Mouse (Mus musculus) ovary, postnatal 14 days (tissue): ENCODE data around the gene Ercc6.

ENCODE experiments used
- DNase-seq: peaks from one replicate; pipeline ENCODE4 v3.0.0; 2022; ENCODE audit warnings: low spot score

Gene Ercc6

DNA sequence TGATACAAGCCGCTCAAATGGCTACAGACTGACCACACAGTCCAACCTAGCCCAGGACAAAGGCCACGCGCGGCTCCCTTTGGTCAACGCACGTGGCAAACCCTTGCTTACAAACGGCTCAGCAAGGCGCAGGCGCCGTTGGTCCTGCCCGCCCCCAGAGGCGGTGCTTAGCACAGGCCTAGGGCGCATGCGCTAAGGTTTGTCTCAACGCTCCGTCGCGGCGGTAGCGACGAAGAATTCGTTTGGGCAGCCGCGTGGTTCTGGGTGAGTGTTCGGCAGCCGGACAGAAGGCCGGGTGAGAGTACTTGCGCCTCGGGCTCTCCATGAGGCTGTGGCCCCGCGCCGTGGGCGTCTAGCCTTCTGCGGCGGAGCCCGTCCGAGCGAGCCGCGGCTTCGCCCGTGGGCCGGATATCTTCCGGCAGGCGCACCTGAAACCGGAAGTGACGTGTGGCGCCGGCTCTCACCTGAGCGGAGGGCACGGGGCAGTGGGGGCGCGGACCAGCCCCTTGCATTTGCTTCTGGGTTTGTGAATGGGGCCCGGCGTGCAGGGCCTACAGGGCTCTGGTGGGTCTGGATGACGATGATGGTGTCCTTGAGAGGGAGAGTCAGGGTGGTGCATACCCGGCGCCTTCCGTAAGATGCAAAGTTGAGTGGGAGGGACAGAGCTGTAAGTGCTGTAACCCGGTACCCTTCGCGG lies at the start of gene Ercc6:
Gene Ercc6 (plus strand): TSS at position 186 of the 697 bp plus-strand sequence.
- peak; percentile 89 for DNase-seq

DNA sequence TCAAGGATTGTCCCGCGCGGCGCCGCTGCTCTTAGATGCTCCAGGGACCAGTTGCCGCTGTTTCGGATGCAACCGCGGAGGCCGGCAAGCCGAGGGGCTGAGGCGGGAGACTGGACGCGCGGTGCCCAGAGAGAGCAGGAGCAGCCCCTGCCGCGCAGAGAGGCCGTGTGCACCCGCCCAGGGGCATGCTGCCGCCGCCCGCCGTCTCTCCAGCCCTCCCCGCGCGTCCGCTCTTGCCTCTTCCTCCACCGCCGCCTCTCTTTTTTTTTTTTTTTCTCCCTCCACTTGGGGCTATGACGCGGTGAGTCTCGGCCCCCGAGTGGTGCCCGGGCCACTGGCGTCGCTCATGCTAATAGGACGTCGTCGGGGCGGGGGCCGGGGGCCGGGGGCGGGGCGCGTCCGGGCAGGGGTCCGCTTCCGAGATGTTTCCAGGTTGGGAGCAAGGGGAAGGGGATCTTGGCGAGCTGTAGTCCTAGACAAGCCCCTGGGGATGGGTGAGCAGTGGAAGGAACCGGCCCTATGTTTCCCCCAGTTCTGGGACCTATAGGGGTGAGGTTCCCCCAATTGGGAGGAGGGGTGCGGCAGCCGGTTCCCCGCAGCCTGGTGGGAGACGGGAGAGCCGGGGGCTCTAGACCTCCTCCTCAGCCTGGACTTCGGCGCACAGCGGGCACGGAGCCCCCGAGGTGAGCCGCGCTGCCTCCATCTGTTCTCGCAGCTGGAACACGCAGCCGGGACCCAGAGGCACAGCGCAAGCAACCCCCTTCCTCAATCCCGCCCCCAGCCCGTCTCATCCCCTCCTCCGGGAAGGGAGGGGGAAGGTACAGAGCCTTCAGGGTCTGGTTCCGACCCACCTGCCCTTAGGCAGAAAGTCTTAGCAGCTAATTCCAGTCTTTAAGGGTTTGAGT lies 48.5 kb upstream of the Ercc6 start, which contains the start of gene Slc18a3:
Gene Slc18a3 (minus strand): TSS at position 250 of the 905 bp plus-strand sequence.
- no peak for DNase-seq

DNA sequence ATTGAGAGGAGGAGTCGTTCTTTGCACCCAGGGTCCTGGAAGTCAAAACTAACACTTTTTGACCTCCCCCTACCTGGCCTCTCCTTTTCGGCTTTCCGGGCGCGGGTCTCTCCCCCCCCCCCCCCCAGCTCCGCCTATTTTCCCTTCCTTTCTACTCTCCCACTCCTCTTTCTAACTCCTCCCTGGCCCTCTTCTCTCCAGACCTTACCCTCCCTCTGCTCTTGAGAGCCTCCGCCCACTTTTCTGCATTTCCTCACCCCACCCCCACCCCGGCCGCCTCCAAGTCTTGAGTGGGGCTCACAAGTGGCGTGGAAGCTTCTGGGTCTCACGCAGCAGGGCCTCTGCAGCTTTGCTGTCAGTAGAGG lies 47.8 kb upstream of the Ercc6 start:
- DNase-seq, result no peak

DNA sequence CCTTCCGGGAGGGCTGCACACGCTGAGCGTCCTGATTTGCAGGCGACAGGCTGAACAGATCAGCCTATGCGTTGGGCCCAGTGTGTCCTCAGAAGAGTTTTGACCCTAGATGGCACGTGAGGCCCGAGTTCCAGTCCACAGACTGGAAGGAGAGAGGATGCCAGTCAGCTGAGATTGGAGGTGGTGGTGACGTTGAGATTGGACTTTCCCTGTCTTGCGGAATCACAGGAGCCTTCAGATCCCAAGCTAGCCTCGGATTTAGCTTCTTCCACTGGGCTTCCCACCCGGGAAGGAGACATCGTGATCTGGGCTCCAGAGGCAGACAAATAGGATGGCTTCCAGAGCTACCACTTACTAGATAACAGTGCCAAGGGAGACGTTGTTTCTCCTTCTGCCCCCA lies 47.4 kb upstream of the Ercc6 start, which contains the start of gene Chat:
Gene Chat (minus strand): TSS at position 101 of the 400 bp plus-strand sequence.
- no peak for DNase-seq

DNA sequence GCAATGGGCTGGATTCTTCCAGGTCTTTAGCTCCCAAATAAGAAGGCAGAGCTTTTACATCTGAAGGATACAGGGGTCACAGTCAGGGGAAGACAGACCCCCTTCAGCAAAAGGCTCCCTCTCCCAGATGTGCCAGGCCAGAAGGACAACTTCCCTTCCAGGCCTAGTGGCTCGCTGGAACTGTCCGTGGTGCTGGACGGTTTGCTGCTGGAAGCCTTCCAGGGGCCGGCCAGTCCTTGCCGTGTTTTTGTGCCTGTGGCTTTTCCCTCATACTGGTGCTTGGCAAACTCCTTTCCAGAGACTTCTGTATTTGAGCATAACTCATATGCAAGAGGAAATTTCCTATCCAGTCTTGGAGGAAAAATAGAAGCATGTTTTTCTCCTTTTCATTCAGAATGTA lies 45.7 kb upstream of the Ercc6 start:
- DNase-seq, result peak; percentile 68

DNA sequence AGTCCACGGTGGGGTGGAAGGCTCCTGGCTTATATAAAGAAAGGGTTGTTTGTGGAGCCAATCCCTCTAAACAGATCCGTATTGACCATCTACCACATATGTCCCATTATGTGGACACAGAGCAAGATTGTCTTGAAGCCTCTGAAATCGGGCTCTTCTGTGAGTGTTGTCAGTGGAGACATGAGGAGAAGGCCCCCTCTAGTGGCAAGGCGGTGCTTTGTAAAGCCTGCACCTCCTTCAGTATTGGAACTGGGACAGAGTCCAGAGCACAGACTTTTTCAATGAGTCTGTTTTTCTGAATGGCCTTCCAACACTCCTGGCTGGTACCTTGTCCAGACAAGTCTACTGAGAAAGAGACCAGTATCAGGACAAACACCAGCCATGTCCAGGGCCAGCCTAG lies 40.3 kb upstream of the Ercc6 start:
- peak; percentile 24 for DNase-seq

DNA sequence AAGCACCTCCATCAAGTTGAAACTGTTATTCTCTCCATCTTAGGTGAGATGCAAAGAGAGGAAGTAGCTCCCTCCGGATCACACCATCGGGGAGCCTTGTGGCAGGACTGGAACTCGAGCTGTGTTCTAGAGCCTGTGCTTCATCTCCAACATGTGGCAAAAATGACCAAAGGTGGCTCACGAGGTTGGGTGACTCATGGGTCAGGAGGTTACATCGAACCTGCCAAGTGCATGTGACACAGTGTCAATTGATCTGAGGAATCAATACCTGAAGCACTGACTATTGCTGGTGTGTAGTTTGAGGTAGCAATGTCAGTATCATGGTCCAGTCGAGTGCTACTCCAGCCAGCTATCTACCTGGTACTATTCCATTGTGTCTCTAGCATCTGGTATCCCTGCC lies 36.8 kb upstream of the Ercc6 start:
- no peak for DNase-seq

DNA sequence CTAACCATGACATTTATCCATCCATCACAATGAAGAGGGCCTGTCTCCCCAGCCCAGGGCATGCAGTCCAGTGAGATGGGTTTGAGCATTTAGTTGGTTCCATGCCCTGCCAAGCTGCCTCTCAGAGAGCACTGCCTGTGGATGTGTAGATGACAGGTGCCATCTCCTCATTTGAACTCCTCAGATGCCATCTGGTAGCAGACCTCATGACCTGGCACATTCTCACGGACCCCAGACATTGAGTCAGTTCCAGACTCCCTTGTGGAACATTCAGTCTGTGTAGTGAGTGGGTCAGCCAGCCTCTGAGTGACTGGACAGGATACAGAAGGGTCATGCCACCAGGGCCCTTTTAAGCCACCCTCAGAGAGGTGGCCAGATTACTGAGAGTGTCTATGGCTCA lies 35.7 kb upstream of the Ercc6 start:
- no peak for DNase-seq

DNA sequence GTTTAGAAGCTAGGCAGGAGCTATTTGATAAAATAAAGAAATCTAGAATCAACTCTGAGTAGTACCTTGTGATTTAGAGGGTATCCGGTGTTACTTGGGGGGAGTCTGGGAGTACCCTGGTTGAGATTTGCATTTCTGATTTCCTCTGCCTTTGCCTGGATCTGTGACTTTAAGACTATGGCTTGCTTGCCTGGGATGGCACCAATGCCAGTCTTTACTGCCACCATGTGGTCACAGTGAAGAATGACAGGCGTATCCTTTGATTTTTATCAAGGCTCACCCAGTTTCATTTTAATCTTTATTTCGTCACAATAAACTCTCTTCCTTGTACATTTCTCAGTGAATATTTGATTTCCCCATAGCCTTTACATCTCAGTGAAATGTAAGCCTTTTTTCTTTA lies 31.3 kb upstream of the Ercc6 start:
- DNase-seq, result peak; percentile 7

DNA sequence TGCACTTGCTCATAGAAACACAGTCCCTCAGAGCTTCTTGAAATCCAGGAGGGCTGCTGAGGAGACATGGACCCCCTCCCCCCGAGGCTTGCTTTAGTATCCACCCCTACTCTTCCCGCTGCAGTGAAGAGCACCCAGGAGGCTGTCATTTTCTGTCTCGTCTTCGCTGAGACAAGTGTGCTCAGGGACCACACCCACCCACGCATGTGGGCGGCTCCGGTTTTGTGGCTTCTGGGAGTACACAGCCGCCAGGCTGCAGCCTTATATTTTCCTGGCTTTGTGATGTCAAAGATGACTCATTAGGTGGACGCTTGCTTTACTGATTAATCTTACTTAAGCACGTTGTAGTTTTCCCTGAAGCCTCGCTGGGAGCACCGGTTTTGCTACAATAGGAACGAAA lies 20.8 kb upstream of the Ercc6 start:
- no peak for DNase-seq

DNA sequence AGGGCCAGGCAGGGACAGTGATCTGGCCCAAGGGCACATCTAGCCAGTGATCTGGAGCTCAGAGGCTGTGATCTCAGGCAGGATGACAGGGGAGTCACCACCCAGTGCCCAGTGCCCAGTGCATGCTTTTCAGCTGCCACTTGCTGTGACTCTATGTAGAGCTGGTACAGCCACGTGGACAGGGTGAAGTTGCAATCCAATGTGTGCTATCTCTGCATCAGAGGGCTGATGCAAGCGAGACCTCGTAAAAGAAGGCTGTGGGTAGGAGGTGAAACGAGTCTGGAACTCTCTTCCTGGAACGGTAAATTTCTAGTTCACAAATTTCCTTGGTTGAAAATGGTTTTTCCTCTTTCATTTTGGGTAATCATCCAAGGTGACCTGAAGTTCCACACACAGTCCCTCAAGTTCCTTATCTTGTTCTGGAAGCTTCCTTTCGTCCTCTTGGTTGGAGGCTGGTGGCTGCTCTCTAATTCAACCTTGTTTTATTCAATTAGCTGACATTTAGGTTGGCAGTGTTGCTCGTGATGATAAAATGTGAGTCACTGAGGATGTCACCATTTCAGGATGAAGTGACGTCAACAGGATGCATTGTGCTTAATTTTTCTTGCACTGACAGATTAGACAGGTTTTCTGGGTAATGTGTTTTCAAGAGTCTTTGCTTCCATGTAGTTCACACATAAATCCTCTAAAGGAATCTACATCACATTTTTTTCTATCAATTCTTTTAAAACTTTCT lies 17.0 kb upstream of the Ercc6 start:
- DNase-seq, result no peak

DNA sequence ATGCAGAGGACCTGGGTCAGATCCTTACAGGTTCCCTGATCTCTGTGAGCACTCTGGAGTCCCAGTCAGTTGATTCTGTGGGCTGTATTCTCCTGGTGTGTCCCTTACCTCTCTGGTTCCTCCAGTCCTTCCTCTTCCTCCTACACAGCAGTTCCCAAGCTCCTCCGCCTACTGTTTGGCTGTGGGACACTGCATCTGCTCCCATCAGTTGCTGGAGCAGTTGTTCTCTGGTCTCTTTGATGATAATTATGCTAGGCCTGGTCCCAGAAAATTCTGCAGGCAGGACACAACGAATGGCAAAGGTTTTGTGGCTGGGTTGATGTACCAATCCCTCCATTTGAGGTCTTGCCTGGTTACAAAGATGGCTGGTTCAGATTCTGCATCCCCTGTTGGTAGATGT lies 12.0 kb upstream of the Ercc6 start:
- DNase-seq, result no peak

DNA sequence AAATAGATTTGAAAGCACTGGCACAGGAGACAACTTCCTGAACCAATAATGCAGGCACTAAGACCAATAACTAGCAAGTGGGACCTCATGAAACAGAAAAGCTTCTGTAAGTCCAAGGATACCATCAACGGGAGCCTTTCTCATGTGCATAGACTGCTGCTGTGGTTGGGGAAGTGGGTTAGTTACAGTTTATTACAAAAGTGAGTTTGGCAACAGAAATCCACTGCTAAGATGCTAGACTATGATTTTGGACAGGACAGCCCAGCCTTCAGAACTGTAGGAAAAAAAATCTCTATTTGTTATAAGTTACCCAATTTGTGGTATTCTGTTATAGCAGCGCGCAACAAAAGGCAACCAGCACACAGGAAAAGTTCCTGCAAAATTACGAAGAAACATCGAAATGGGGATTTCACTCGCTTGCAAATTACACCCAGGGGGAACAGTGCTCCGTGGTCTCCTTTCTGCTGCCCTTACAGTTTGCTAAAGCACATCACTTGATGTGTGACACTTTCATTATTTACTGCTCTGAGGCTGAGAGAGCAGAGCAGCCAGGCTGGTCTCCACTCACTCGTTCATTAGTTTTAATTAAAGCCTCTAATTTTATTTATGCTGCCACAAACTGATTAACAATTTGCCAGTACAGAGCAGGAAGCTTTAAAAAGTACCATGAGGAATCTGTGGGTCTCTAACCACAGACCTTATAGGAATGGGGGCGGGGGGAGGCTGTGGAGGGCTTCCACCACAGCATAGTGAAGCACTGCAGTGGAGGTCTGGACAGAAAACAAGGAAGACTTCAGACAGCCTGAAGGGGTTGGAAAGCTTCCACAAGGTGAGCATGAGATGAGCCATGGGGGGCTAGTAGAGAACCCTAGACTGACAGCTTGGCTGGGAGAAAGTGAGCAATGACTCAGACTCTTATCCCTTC lies 10.3 kb upstream of the Ercc6 start:
- no peak for DNase-seq

DNA sequence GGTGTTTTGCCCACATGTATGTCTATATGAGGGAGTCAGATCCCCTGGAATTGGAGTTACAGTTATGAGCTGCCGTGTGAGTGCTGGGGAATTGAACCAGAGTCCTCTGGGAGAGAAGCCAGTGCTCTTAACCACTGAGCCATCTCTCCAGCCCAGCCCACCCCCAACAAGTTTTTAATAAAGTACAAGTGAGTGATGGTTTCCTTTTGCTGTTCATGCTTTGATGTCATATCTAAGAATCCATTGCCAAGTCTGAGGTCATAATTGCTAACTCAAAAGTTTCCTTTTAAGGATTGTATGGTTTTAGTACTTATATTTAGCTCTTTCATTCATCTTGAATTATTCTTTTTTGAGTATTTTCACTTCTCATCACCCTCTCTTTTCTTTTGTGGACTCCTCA lies 9.4 kb upstream of the Ercc6 start:
- DNase-seq, result no peak

DNA sequence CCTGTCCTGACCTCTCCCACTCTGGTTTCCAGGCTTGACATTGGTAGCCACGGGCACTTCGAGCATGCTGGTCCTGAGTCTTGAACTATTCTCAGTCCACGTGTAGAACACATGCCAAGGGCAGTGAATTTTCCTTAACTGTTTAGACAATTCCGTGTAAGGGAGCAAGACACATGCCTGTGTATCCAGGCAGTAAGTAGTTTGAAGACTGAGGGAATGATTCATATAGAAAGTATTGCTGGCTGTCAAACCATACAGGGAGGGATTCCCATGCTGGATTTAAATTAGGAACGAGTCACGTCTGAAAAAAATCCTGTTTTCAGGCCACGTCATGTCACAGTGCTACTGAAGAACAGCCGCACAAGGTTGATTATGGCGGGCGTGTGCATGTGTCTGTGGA lies 7.0 kb upstream of the Ercc6 start:
- no peak for DNase-seq

DNA sequence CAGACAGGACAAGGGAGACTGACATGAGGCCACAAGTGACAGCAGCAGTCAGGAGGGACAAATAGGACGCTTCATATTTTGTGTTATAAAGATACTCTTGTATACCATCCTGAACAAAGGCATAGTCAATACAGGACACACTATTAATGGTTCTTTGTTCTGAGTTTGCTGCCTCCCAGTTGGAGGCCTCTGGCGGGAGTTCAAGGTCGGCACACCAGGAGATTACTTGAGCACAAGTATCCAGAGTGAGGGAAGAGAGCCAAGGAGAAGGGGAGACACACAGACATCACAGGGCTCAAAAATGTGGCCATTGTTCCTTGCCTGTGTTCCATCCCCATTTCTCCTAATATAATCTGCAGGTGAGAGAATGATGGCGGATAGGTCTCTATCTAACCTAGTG lies 6.1 kb upstream of the Ercc6 start:
- DNase-seq, result no peak

DNA sequence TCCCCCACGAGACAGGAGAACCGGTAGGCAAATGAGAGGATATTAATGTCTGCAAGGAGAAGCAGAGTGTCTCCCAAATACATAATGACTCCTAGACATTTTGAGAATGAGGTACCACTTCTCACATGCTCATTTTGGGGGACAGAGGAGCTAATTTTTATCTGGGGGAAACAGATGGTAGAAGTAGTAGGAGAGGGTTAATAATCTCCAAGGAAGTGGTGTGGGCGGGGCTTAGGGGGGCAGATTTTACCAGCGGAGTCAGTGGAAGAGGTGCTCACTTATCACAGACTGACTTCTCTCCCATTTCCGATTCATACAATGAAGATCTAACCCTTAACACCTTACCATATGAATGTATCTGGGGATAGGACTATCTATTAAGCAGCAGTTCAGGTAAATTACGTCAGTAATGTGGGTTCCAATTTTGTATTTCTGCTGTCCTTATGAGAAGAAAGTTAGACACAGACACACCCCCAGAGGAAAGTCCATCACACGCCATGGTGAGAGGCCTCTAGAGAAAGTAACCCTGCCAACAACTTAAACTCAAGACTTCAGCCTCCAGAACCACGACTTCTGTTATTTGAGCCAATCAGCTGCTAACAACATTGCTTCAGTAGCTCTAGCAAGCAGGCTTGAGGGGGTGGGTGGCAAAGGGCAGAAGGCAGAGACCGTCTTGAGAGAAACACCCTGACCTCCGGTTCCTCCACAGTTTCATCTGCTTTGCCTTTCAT lies 5.1 kb upstream of the Ercc6 start:
- no peak for DNase-seq

DNA sequence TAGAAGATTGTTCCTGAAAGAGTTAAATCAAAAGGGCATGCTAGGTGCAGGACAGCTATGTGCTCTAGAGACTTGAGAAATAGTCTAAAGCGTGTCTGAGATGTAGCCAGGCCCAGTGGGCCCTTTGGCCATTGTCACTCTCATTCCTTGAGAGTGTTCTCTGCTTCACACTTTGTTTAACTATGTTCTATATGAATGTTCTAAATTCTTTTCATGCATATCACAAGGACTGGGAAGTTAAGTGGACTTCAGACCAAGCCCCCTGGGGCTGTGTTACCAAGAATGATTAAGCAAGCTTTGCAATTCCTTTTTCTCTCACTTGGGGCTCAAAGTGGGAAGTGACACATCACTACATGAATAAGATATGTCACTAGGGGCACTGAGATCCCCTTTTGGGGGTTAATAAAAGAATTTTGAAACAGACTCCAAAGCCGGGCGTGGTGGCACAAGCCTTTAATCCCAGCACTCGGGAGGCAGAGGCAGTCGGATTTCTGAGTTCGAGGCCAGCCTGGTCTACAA lies 3.8 kb upstream of the Ercc6 start:
- no peak for DNase-seq

DNA sequence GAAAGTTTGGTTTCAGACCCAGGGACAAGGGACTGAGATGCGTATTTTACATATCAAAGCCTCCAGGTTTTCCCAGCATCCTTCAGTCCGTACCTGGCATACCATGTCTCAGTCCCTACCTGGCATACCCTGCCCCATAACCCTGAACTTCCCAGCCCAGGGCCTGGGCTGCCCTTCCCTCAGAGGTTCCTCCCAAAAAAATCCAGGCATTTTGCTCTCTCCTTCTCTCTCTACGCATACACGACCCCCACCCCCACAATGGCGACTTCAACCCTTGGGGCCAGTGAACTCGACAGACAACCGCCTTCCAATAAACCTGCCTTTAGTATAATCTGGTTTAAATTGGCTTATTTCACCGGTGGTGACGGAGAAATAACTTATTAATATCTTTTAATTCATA lies 409 bp upstream of the Ercc6 start:
- DNase-seq, result no peak

DNA sequence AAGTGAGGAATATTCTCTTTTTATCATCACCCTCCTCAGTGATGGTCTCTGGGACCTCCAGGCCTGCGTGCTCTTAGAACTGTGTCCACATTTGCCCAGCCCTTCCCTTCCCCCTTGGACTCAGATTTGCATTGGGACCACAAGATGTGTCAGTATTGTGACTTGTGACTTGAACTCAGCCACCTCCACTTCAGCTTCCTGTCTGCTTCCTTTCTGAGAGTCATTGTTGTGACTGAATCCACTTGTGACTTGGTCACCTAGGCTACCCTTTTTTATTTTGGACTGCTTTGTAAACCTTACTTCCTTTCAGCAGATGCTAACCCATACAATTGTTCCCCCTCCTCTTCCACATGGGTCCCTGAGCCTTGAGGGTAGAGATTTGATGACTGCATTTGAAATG lies 2.8 kb downstream of the Ercc6 start:
- DNase-seq, result no peak

DNA sequence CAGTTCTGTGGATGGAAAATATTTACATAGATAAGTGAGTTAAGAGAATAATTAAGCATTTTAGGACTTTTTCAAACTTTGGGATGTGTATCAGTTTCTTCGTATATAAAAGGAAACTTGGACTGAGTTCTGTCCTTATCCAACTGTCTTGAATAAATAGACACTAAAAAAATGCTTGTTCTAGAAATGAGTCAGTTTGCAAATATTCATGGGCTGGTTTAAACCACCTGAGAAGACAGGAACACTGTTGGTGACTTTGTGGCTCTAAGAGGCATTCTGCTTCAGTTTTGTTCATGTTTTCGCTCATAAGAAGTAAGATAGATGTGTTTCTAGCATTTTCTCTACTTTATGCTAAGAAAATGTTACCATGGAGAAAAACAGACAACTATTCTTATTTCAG lies 5.2 kb downstream of the Ercc6 start:
- no peak for DNase-seq
